Mouse (Mus musculus) hindbrain, embryonic 15.5 days (tissue): ENCODE results near the gene Krtap19-3. TPM values are rescaled to one million over a fixed set of nuclear protein-coding genes. Genes with fewer than 3 reads are reported as not detected.

Source experiments
- polyA plus RNA-seq: library from polyadenylated mRNA; unstranded; fragments of >200 nt; fragmentation: Nextera tagmentation; extraction: Ambion mirVana; gene quantifications from 2 replicates; pipeline ENCODE4 v1.2.1, GENCODE M21; 2015

The Krtap19-3 gene
- polyA plus RNA-seq, 1 experiment from 2014 or later, result not detected

Other genes starting within 250 kb of the Krtap19-3 start
- gene Krtap26-1, start 230.2 kb downstream of the Krtap19-3 start, polyA plus RNA-seq, result not detected in 2 replicates
- gene Krtap27-1, start 206.4 kb downstream of the Krtap19-3 start, polyA plus RNA-seq, result not detected in 2 replicates
- gene 2310061N02Rik, start 170.1 kb downstream of the Krtap19-3 start, polyA plus RNA-seq, result not detected in 2 replicates
- gene Krtap13-1, start 149.2 kb downstream of the Krtap19-3 start, polyA plus RNA-seq, result not detected in 2 replicates
- gene Krtap13, start 126.4 kb downstream of the Krtap19-3 start, polyA plus RNA-seq, result not detected in 2 replicates
- gene 2310034C09Rik, start 119.2 kb downstream of the Krtap19-3 start, polyA plus RNA-seq, result not detected in 2 replicates
- gene 2310057N15Rik, start 103.8 kb downstream of the Krtap19-3 start, polyA plus RNA-seq, result not detected in 2 replicates
- not detected in 2 replicates for gene Gm5965, start 100.1 kb downstream of the Krtap19-3 start, polyA plus RNA-seq
- not detected in 2 replicates for gene Gm20741, start 65.8 kb downstream of the Krtap19-3 start, polyA plus RNA-seq
- gene Krtap15, start 57.8 kb downstream of the Krtap19-3 start, polyA plus RNA-seq, result not detected in 2 replicates
- not detected in 2 replicates for gene Krtap14, start 51.9 kb downstream of the Krtap19-3 start, polyA plus RNA-seq
- not detected in 2 replicates for gene Krtap19-1, start 8.6 kb downstream of the Krtap19-3 start, polyA plus RNA-seq
- gene Krtap19-2, start 3.8 kb downstream of the Krtap19-3 start, polyA plus RNA-seq, result not detected in 2 replicates
- not detected in 2 replicates for gene Krtap19-4, start 7.1 kb upstream of the Krtap19-3 start, polyA plus RNA-seq
- gene Krtap19-5, start 18.4 kb upstream of the Krtap19-3 start, polyA plus RNA-seq, result not detected in 2 replicates
- not detected in 2 replicates for gene Krtap19-9b, start 54.2 kb upstream of the Krtap19-3 start, polyA plus RNA-seq
- not detected in 2 replicates for gene Krtap16-3, start 84.8 kb upstream of the Krtap19-3 start, polyA plus RNA-seq
- gene Krtap22-2, start 132.7 kb upstream of the Krtap19-3 start, polyA plus RNA-seq, result not detected in 2 replicates
- not detected in 2 replicates for gene Gm10229, start 137.2 kb upstream of the Krtap19-3 start, polyA plus RNA-seq
- not detected in 2 replicates for gene Krtap6-1, start 153.7 kb upstream of the Krtap19-3 start, polyA plus RNA-seq
- gene Gm10228, start 163.4 kb upstream of the Krtap19-3 start, polyA plus RNA-seq, result not detected in 2 replicates
- gene Krtap6-5, start 169.8 kb upstream of the Krtap19-3 start, polyA plus RNA-seq, result not detected in 2 replicates
- not detected in 2 replicates for gene 1110025L11Rik, start 186.0 kb upstream of the Krtap19-3 start, polyA plus RNA-seq
- not detected in 2 replicates for gene Krtap6-3, start 206.0 kb upstream of the Krtap19-3 start, polyA plus RNA-seq